Mouse (Mus musculus): ENCODE measurements around the gene Fes.
A peak's percentile ranks its signal among the peaks of the same experiment; 100 is the strongest.

The Fes gene

DNA sequence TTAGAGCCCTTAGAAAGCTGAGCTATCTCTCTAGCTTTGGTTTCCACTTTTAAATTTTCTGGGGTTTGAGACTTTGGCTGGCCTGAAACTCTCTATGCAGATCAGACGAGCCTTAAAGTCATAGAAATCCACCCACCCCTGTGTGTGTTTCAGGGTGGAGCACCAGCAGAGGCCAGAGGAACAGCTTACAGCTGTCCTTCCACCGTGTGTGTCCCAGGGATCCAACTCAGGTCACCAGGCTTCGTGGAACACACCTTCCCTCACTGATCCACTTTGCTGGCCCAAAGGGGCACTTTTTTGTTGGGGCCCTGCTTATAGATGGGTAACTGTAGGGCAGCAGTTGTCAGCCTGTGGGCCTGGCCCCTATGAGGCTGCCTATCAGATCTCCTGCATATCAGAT is 13.5 kb downstream of the Fes start:
- DNase-seq (ENCODE audit: low spot score in 2 of 2), result no peak

DNA sequence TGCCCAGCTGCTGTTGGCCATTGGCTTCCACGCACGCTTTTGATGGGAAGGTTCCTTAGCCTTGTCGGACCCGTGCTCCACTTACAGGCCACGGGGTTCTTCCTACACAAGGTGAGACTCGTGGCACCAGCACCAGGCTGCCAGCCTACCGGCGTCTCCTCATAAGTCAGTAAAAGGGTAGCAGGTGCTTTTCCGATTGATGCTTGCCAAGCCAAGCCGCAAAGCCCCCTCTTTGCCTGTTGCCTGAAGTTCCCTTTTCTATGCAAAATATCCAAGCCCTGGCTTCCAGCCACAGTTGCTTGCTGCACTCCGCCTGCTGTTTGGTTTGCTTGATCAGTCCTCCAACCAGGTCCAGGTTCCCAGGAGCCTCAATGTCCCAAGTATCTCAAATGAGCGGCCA is 13.9 kb downstream of the Fes start:
- no peak for DNase-seq (ENCODE audit: low spot score in 2 of 2)

DNA sequence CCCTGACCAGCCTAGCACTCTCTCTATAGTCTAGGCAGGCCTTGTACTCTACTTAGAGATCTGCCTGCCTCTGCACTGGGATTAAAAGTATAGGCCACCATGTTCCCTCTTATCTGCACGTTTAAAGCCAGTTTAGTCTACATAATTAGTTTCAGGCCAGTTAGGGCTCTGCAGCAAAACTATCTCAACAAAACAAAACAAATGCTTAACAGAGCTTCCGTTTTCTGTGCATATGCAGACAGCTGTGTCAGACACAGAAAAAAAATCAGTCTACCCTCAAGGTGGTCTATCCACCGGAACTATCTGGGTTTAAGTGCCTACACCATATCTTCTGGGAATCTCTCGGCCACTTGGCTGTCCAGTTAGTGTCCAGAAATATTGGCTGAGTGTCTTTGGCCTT is 14.4 kb downstream of the Fes start:
- no peak for DNase-seq (ENCODE audit: low spot score in 2 of 2)

DNA sequence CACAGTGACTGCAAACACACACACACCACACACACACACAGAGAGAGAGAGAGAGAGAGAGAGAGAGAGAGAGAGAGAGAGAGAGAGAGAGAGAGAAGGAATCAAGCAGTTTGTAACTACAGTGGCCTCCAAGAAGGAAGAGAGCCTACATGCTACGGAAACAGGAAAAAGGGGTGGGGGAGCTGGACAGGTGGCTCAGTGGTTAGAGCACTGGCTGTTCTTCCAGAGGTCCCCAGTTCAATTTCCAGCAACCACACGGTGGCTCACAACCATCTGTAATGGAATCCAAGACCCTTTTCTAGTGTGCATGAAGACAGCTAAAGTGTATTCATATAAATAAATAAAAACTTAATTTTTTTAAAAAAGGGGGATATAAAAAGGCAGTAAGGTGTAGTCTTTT is 15.1 kb downstream of the Fes start:
- no peak for DNase-seq (ENCODE audit: low spot score in 2 of 2)

DNA sequence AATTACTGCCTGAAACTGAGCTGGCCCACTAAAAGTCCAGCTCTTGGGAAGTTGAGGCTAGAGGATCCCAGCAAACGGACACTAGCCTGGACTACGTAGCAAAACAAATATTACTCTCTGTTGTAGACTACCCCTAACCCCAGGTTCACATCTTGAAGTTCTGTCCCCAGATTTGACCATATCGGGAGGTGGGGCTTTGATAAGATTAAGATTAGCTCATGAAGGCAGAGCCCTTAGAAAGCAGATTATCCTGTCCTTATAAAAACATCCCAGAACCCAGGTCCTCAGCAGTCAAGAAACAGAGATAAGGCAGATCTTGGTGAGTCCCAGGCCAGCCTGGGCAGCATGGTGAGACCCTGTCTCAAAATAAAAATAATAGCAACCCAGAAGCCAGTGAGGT is 15.6 kb downstream of the Fes start:
- DNase-seq (ENCODE audit: low spot score in 2 of 2), result no peak

DNA sequence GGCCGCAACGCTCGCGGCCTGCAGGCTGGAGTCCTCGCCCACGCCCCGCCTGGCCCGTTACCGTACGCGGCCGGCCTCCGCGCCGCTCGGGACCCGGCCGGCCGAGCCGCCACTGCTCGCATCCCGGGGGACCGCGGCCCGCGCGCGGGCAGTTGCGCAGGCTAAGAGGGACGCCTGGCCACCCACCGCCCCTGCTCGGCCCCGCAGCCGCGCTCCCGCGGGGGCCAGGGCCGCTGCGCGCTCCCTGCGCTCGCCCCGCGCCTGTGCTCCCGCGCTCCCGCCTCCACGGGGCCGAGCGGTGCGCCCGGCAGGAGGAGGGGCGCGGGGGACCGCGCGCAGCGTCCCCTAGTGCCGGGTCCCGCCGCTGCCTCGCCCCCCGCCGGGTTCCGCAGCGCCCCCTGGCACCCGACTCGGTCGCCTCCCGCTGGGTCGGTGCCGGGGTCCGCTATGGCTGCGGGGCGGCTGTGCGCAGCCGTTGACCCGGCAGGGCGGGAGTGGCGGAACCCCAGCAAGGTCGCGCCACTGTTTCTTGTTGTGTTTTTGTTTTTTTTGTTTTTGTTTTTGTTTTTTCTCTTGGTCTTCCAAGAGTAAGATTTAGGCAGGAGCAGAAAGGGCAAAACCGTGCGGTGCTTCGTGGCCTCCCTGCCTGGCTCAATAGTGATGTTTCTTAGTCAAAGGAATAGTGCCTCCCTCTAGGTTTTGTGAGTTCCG is 16.6 kb downstream of the Fes start, which contains the start of gene Man2a2:
TSS of gene Man2a2 (minus strand) at position 335 of the 711 bp plus-strand sequence.
- peak; percentile 73 to 74 for DNase-seq (ENCODE audit: low spot score in 2 of 2)

DNA sequence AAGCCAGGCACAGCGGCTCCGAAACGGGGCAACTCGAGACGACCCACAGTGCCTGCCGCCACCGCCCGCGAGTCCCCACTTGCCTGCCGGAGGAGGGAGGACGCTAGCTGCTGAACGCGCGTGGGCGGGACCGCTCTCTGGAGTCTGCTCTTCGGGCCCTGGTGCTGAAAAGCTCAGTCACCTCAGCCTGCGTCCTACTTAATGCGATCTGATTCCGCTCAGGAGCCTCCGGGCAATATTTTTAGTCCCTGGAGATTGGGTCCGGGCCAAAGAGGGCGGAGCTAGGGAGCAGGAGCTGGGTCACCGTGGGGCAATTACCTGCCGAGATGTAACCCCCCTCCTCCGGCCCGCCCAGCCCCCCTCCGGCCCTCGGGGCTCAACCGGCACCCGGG is 17.1 kb downstream of the Fes start:
- DNase-seq (ENCODE audit: low spot score in 2 of 2), result peak; percentile 83 to 85

DNA sequence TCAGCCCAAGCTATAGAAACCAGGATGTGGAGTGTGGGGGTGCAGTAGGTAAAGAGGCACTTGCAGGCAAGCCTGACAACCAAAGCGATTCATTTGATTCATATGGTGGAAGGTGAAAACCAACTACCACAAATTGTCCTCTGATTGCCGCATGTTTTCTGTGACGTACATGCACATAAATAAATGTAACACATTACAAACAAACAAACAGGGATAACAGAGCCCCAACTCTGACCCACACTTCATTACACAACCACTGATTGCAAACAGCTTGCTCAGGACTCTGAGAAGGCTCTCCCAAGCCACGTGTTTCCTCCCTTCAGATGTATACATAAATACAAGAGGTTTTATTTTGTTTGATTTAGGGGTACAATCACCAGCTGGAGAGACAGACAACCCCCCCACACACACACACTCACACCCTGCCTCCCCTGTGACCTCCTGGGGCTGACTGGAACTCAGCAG is 17.7 kb downstream of the Fes start:
- DNase-seq (ENCODE audit: low spot score in 2 of 2), result no peak

DNA sequence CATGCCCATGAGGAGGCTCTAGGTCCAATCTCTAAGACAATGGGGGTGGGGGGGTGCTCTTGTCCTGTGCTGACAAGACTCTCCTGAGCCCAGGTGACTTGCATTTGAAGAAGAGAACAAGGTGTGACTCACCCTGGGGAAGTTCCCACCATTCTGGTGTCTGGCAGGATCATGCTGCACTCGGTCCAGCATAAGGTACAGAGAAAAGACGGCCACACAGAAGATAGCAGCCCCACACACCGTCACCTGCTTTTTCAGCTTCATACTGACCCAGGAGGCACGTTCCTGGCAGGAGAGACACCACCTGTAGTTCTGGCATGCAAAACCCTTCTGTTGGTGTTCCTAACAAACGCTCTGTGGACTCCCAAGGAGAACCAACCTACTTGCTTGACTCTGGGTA is 18.3 kb downstream of the Fes start:
- no peak for DNase-seq (ENCODE audit: low spot score in 2 of 2)

DNA sequence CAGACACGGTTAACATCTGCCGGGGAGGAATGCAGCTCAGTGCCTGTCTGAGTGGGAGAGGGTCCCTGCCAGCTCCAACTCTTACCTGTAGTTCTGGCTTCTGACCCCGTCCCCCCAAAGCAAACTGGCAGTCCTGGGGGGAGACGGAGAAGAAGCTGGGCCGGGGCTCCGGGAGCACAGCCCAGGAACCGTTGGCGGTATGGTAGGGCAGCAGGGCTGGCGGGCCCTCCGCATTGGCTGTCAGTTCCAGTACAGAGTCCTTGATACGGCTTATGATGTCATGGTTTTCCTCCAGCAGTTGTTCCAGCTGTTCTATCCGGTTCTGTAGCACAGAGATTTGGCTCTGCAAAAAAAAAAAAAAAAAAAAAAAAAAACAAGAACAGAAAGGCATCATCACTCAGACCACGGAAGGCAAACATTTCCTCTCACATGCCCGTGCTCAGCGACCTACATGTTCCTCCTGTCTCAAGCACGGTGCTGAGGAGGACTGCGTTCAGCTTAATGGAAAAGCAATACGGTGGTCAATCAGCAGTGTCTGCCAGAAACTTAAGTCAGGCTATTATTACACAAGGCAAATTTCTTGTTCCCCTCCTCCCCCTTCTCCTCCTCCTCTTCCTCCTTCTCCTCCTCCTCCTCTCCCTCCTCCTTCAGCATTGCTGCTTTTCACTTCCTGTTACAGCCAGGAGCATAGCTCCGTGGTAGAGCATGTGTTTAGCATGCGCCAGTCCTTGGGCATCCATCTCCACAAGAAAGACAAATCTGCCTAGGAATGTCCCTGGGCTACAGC is 18.9 kb downstream of the Fes start:
- no peak for DNase-seq (ENCODE audit: low spot score in 2 of 2)

DNA sequence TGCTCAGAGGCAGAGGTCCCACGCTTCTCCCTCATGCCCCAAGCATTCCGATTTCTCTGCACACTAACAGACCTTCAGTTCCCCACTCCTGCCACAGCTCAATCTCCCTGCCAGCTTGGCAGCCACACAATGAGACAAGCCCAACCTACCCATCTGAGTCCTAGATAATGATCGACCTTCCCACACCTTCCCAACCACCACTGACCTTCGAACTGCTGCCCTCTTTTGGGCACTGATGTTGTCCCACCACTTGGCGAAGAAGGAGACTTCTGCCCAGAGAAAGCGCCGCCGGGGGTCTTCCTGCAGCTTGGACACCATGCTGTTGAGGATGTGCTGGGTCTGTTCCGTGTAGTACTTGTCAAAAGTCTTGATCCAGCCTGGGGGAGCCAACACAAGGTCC is 19.7 kb downstream of the Fes start:
- DNase-seq (ENCODE audit: low spot score in 2 of 2), result no peak

DNA sequence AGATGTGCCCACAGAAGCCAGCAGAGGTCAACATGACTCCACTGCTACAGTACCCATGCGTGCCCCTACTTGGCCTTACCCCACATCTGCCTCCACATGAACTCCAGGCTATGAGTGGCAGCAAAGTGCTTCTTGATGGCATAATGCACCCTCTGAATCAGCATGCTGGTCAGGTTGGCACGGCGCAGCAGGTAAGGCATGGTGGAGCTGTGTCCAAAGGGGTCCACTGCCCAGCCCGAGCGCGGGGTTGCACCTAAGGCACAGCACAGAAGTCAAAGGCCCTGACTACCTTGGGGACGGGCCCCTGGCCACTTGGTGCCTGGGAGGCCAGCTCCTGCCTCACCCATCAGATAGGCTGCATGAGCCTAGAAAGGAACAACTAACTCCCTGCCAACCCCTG is 20.5 kb downstream of the Fes start:
- DNase-seq (ENCODE audit: low spot score in 2 of 2), result no peak

DNA sequence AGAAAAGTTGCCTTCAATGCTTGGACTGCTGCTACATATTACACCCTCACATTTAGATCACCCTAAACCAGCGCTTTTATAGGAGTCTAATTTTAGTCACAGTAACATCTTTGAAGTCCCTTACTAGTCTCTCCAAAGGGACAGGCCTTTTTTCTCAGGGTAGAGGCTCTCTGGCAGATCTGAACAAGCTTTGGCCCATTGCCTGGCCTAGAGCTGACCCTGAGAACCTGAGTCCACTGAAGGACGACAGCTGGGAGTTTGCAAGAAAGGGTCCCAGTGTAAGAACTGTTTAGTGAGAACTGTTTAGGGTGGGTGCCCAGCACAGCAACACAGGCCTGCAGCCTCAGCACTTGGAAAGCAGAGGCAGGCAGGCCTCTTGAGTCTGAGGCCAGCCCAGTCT is 22.0 kb downstream of the Fes start:
- DNase-seq (ENCODE audit: low spot score in 2 of 2), result no peak

DNA sequence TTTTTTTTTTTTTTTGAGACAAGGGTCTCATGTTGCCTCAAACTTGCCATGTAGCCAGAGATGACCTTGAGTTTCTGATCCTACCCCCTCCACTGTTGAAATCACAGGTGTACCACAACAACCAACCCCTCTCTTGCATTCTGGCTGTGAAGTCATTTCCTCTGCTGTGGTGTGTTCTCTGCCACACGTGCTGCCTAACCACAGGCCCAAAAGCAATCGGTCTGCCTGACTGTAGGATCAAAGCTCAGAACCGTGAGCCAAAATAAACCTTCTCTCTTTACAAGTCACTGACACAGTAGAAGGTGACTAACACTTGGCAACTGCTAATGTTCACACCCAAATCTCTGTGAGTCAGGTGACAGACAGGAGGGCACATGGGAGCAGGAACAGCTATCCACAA is 27.3 kb downstream of the Fes start:
- no peak for DNase-seq (ENCODE audit: low spot score in 2 of 2)

DNA sequence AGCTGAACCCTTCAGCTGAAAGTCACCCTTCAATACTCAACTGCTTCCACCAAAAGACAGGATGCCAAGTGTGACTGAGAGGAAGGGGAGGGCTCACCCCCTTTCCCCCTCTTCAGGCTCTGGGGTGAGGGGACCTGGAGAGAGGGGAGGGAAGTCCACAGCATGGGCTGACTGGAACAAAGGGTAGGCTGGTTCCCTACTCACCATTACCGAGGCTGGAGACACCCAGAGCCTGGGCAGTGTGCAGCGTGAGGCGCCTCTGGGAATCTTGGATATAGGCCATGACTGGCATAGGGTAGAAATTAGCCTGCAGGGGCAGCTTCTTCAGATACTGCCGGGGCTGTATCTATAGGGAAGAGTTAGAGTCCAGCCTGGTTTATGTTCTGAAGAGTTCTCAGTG is 29.7 kb downstream of the Fes start:
- no peak for DNase-seq (ENCODE audit: low spot score in 2 of 2)

DNA sequence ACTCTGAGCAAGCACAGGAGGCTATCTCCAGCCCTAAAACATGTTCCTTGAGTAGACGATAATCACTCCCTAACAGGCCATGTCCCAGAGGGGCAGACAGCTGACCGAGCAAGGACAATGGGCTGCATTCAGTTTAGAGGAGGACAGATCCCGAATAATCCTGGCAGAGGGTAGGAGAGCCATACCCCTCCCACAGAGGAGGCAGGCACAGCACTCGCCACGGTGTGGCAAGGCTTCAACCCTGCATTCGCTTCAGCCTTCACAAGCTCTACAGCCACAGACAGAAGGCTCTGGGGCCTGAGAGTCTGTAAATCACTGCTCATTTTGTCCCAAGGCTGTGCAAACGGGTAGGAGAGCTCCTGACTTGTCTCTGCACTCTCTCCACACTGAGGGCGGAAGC is 30.6 kb downstream of the Fes start:
- no peak for DNase-seq (ENCODE audit: low spot score in 2 of 2)

DNA sequence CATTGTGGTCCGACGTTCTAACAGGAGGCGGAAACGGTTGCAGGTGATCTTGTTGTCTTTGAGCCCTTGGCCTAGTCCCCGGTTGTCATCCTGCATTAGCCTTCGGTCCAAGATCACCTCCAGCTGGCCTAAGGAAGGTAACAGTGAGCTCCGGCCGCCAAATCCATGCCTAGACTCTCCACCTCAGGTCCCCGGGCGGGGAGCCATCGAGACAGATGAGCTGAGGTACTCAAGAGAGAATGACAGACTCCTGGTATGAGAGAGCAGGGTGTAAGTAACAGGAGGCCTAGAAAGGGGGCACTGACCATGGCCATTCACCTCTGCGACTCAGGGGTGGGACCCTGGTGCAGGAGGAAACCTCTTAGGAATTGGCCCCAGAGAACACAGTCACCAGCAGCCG is 31.4 kb downstream of the Fes start:
- DNase-seq (ENCODE audit: low spot score in 2 of 2), result no peak

DNA sequence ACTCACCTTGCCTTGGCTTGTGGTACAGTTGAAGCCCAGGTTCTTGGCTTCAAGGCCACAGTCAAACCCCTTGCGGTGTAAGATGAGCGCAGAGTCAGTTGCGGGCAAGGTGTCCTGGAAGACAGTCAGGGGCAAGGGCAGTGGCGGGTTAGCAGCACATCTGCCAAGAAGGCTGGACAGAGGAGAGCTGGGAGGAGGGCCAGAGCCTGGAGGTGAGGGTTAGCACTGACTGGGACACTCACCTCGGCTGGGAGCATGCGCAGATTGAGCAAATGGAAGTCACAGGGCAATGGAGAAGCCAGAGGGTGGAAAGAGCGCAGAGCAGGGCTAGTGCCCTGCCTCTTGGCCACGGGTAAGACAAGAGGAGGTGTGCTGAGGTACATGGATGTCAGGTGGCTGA is 34.8 kb downstream of the Fes start:
- no peak for DNase-seq (ENCODE audit: low spot score in 2 of 2)

DNA sequence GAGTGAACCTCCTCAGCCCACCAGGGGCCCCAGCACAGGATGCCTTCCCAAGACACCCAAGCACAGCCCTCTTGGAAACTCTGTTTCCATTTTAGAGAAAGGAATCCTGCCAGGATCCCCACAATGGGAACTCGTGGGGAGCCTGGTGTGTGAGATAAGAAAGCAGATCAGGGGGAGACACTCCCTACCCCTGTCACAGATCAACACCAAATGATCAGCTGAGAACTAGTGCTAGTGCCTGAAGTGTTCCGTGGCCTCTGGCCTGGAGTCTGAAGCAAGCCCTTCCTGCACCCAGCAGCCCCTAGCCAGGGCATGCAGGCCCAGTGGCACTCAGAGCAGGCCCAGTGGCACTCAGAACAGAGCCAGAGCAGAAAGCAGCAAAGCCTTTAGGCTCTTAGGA is 36.9 kb downstream of the Fes start:
- no peak for DNase-seq (ENCODE audit: low spot score in 2 of 2)

DNA sequence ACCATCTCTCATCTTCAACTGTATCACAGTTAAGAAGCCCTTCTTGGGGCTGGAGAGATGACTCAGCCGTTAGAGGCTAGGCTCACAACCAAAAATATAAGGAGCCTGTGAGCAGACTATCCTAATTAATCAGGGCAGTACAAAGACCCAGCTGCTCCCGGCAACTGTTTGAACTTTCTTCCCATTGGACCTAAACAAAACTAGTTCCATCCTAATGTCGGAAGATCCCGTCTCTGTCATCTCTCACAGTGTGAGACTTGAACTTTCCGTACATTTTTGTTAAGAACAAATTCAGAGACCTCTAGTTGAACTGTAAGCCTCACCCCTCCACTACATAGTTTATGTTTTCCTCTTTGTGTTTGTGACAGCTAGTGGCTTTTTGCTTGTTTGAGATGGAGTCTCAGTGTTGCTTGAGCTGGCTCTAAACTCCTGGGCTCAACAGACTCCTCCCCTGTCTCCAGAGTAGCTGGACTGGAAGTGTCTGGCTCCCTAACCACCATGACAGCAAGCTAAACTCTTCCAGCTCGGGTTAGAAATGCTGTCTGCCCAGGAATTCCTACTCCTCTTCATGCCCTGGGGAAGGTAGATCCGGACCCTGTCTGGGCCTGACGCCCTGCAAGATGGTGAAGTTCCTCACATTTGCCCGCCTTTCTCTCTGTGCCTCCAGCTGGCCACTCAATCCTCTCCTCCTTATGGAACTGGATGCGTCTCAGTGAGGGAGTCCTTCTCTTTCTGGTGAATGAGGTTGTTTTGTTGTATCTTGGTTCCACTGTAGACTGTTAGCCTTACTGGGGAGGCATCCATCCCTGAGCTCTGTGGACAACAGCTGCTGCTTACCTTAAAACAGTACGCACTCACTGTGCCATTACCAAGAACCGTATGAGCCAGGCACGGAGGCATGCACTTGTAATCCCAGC is 39.8 kb downstream of the Fes start:
- no peak for DNase-seq (ENCODE audit: low spot score in 2 of 2)

DNA sequence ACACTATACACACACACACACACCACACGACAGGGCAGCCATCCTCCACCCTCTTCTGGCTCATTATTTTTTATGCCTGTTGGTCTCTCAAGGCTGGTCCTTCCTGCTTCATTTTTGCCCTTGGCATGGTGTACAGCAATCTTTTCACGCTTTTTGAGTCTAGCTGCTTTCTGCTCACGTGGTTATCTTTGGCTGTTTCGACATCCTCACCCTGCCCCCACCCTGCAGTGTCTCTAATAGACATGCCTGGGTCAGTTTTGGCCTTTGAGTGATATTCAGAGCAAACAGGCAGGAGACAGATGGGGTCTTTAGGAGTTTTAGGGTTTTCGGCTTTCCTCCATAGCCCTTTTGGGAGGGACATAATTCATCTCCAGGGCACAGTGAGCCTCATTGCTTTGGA is 40.9 kb downstream of the Fes start:
- no peak for DNase-seq (ENCODE audit: low spot score in 2 of 2)

DNA sequence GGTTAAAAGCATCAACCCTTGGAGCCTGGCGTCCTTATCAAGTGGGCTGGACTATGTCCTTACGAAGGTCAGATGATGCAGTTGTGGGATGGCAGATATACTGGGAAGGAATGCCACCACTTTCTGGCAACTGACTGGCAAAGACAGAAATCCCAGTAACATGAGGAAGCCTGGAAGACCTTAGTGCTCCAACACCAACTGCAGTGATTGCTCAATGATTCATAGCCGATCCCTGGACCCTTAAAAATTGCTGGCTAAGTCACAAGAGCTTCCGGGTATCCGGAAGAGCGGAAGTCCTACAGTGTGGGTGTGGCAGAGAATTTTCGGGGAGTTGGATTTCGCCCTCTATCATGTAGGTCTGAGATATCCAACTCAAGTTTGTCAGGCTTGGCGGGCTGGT is 41.6 kb downstream of the Fes start:
- no peak for DNase-seq (ENCODE audit: low spot score in 2 of 2)

Measured in frontal cortex, postnatal 36 days (tissue).